In genomic region chr7:6860689-6861088, GRCm38 (mm10) we compare ENCODE assay signal across 10 mouse cellular contexts.
A peak's percentile ranks its signal among the peaks of the same experiment; 100 is the strongest.
DNase-seq lines count a peak whose midpoint lies in the region; ATAC-seq lines count a peak whose summit lies in the region.
"Had no signal": no experiment of that assay in that cellular context is flagged by ENCODE, and none has a peak within 500 bp of the region (broad histone marks: within the 10 kb centered on the region; RNA-seq: fewer than 3 reads in every experiment).

No protein-coding gene starts in this region.

- H3K4me3 ChIP-seq in neural tube, embryonic 11.5 days (ENCODE audit: low read depth, low read length) = no peak overlapping the region
- H3K4me3 ChIP-seq in forebrain, embryonic 13.5 days = no peak overlapping the region
- H3K4me3 ChIP-seq in liver, embryonic 12.5 days = no peak overlapping the region
- no peak overlapping the region for H3K4me3 ChIP-seq in stomach, embryonic 16.5 days (replicated peaks; ENCODE audit: low read length)

- no peaks in the 10 kb centered on the region for H3K27me3 ChIP-seq in neural tube, embryonic 11.5 days (ENCODE audit: control insufficient read depth, insufficient read depth, low read length)
- no peaks in the 10 kb centered on the region for H3K27me3 ChIP-seq in forebrain, embryonic 13.5 days
- no peaks in the 10 kb centered on the region for H3K27me3 ChIP-seq in liver, embryonic 12.5 days (replicated peaks)
- no peaks in the 10 kb centered on the region for H3K27me3 ChIP-seq in stomach, embryonic 16.5 days (ENCODE audit: control insufficient read depth, insufficient read depth, low read length)

- no peaks in the 10 kb centered on the region for H3K36me3 ChIP-seq in neural tube, embryonic 11.5 days (ENCODE audit: control insufficient read depth, insufficient read depth, low read length)
- H3K36me3 ChIP-seq in forebrain, embryonic 13.5 days (ENCODE audit: poor library complexity, severe bottlenecking) = no peaks in the 10 kb centered on the region
- H3K36me3 ChIP-seq in liver, embryonic 12.5 days = no peaks in the 10 kb centered on the region
- H3K36me3 ChIP-seq in stomach, embryonic 16.5 days (ENCODE audit: control insufficient read depth, insufficient read depth, low read length) = no peaks in the 10 kb centered on the region

- no peaks in the 10 kb centered on the region for H3K9me3 ChIP-seq in neural tube, embryonic 11.5 days (ENCODE audit: control insufficient read depth, low read length)
- H3K9me3 ChIP-seq in forebrain, embryonic 13.5 days (replicated peaks) = no peaks in the 10 kb centered on the region
- no peaks in the 10 kb centered on the region for H3K9me3 ChIP-seq in liver, embryonic 12.5 days (replicated peaks)
- H3K9me3 ChIP-seq in stomach, embryonic 16.5 days (replicated peaks; ENCODE audit: control insufficient read depth, low read length) = no peaks in the 10 kb centered on the region

- no peak overlapping the region for H3K4me2 ChIP-seq in neural tube, embryonic 11.5 days (ENCODE audit: low read depth)
- no peak overlapping the region for H3K4me2 ChIP-seq in forebrain, embryonic 13.5 days
- no peak overlapping the region for H3K4me2 ChIP-seq in liver, embryonic 12.5 days
- no peak overlapping the region for H3K4me2 ChIP-seq in stomach, embryonic 16.5 days (ENCODE audit: low read depth, low read length)

- 8% methylated on average over 6 of the region's 6 CpGs for WGBS in neural tube, embryonic 11.5 days
- 5% methylated on average over 6 of the region's 6 CpGs for WGBS in forebrain, embryonic 13.5 days
- 24% methylated on average over 6 of the region's 6 CpGs for WGBS in liver, embryonic 12.5 days (ENCODE audit: insufficient replicate concordance)
- 11% methylated on average over 6 of the region's 6 CpGs for WGBS in stomach, embryonic 16.5 days

- no peak overlapping the region for H3K9ac ChIP-seq in neural tube, embryonic 11.5 days (ENCODE audit: low read length)
- H3K9ac ChIP-seq in forebrain, embryonic 13.5 days = no peak overlapping the region
- no peak overlapping the region for H3K9ac ChIP-seq in liver, embryonic 12.5 days
- no peak overlapping the region for H3K9ac ChIP-seq in stomach, embryonic 16.5 days (ENCODE audit: low read length)

- no peak overlapping the region for H3K27ac ChIP-seq in neural tube, embryonic 11.5 days (ENCODE audit: low read depth, low read length)
- no peak overlapping the region for H3K27ac ChIP-seq in forebrain, embryonic 13.5 days
- H3K27ac ChIP-seq in liver, embryonic 12.5 days = no peak overlapping the region
- H3K27ac ChIP-seq in stomach, embryonic 16.5 days (ENCODE audit: low read length) = no peak overlapping the region

- H3K4me1 ChIP-seq in neural tube, embryonic 11.5 days (ENCODE audit: control insufficient read depth, insufficient read depth, low read length) = 0 out of 2 replicates have a peak, but pooled peaks cover 3% of the 10 kb centered on the region
- H3K4me1 ChIP-seq in forebrain, embryonic 13.5 days = peaks cover 14% of the 10 kb centered on the region
- no peaks in the 10 kb centered on the region for H3K4me1 ChIP-seq in liver, embryonic 12.5 days
- H3K4me1 ChIP-seq in stomach, embryonic 16.5 days (ENCODE audit: control insufficient read depth, insufficient read depth, low read length) = peaks cover 11% of the 10 kb centered on the region

- peak; percentile 30 for DNase-seq in neural tube, embryonic 11.5 days (ENCODE audit: low spot score)
- DNase-seq in neural tube, embryonic 10.5 days (ENCODE audit: extremely low spot score, low spot score) = no peak
- DNase-seq in MN1 (ENCODE audit: low spot score) = no peak
- no peak for DNase-seq in gastrocnemius, adult 18-20 months (ENCODE audit: low spot score)
- DNase-seq in kidney, postnatal 14 days = no peak
- DNase-seq: cerebellum, adult 9-11 months; lung, adult 18-20 months had no signal

- ATAC-seq in neural tube, embryonic 11.5 days (ENCODE audit: insufficient read depth, low FRiP score, low TSS enrichment) = peak; percentile 48
- peak; percentile 90 for ATAC-seq in forebrain, embryonic 13.5 days
- peak; percentile 65 for ATAC-seq in liver, embryonic 12.5 days
- ATAC-seq in stomach, embryonic 16.5 days (ENCODE audit: insufficient read depth, low FRiP score) = peak; percentile 52; the same call in 1 of the 2 replicates
